ENCODE assay signal across 9 mouse cellular contexts in genomic region chr4:141005983-141006382, GRCm38 (mm10). TPM values are rescaled to one million over a fixed set of nuclear protein-coding genes. Genes with fewer than 3 reads are reported as not detected.
DNase-seq lines count a peak whose midpoint lies in the region; ATAC-seq and TF ChIP-seq lines count a peak whose summit lies in the region.
"Had no signal": no experiment of that assay in that cellular context is flagged by ENCODE, and none has a peak within 500 bp of the region (broad histone marks: within the 10 kb centered on the region; RNA-seq: fewer than 3 reads in every experiment).

No protein-coding gene starts in this region.

- H3K4me2 ChIP-seq in forebrain, embryonic 11.5 days (ENCODE audit: low read depth, low read length, severe bottlenecking), result no peak overlapping the region
- H3K4me2 ChIP-seq in kidney, embryonic 16.5 days (replicated peaks; ENCODE audit: low read depth, low read length), result no peak overlapping the region
- H3K4me2 ChIP-seq: midbrain, embryonic 12.5 days had no signal

- peaks cover 4% of the 10 kb centered on the region; the same call in 1 of the 2 replicates for H3K9me3 ChIP-seq in forebrain, embryonic 10.5 days
- no peaks in the 10 kb centered on the region for H3K9me3 ChIP-seq in forebrain, embryonic 11.5 days (ENCODE audit: control insufficient read depth, low read length)
- H3K9me3 ChIP-seq in kidney, embryonic 16.5 days (ENCODE audit: low read length), result no peaks in the 10 kb centered on the region
- peaks cover 25% of the 10 kb centered on the region for H3K9me3 ChIP-seq in E14TG2a.4 (ENCODE audit: low read length)
- H3K9me3 ChIP-seq: midbrain, embryonic 12.5 days had no signal

- H3K36me3 ChIP-seq in forebrain, embryonic 10.5 days (replicated peaks), result peaks cover 71% of the 10 kb centered on the region
- H3K36me3 ChIP-seq in forebrain, embryonic 11.5 days (ENCODE audit: control insufficient read depth, insufficient read depth, low read length), result peaks cover 8% of the 10 kb centered on the region; the same call in 1 of the 2 replicates
- peaks cover 40% of the 10 kb centered on the region for H3K36me3 ChIP-seq in kidney, embryonic 16.5 days (ENCODE audit: insufficient read depth, low read length)
- H3K36me3 ChIP-seq in E14TG2a.4 (ENCODE audit: insufficient read depth, low read length), result peaks cover 57% of the 10 kb centered on the region

- no peak overlapping the region for H3K4me3 ChIP-seq in forebrain, embryonic 10.5 days
- H3K4me3 ChIP-seq in forebrain, embryonic 11.5 days (ENCODE audit: low read depth, low read length), result no peak overlapping the region
- H3K4me3 ChIP-seq in kidney, embryonic 16.5 days (ENCODE audit: low read length), result no peak overlapping the region
- peak overlapping the region; percentile 58 for H3K4me3 ChIP-seq in E14TG2a.4 (replicated peaks; ENCODE audit: low read length)
- H3K4me3 ChIP-seq: midbrain, embryonic 12.5 days had no signal

- WGBS in forebrain, embryonic 10.5 days, result 78% methylated on average over 13 of the region's 13 CpGs
- WGBS in forebrain, embryonic 11.5 days, result 77% methylated on average over 13 of the region's 13 CpGs
- WGBS in kidney, embryonic 16.5 days, result 82% methylated on average over 11 of the region's 13 CpGs

- H3K27me3 ChIP-seq in forebrain, embryonic 10.5 days (ENCODE audit: poor library complexity, severe bottlenecking), result no peaks in the 10 kb centered on the region
- H3K27me3 ChIP-seq in forebrain, embryonic 11.5 days (ENCODE audit: control insufficient read depth, insufficient read depth, low read length), result no peaks in the 10 kb centered on the region
- H3K27me3 ChIP-seq in kidney, embryonic 16.5 days (ENCODE audit: insufficient read depth, low read length), result no peaks in the 10 kb centered on the region
- peaks cover 3% of the 10 kb centered on the region for H3K27me3 ChIP-seq in E14TG2a.4 (ENCODE audit: insufficient read depth, low read length)
- H3K27me3 ChIP-seq: midbrain, embryonic 12.5 days had no signal

- H3K27ac ChIP-seq in forebrain, embryonic 10.5 days, result 0 out of 2 replicates have a peak overlapping the region, but pooled peaks have one; percentile 15
- no peak overlapping the region for H3K27ac ChIP-seq in forebrain, embryonic 11.5 days (ENCODE audit: low read depth, low read length)
- H3K27ac ChIP-seq in kidney, embryonic 16.5 days (ENCODE audit: low read length), result no peak overlapping the region
- H3K27ac ChIP-seq: midbrain, embryonic 12.5 days had no signal

- H3K9ac ChIP-seq in forebrain, embryonic 11.5 days (ENCODE audit: low read length), result no peak overlapping the region
- H3K9ac ChIP-seq in kidney, embryonic 16.5 days (replicated peaks; ENCODE audit: low read length), result no peak overlapping the region
- H3K9ac ChIP-seq: midbrain, embryonic 12.5 days had no signal

- peak; percentile 72 for TF ChIP-seq CTCF in E14TG2a.4 (conservative IDR thresholded peaks at IDR 0.05; ENCODE audit: low read length)

- ATAC-seq in forebrain, embryonic 11.5 days (replicated peaks; ENCODE audit: low FRiP score), result no peak
- ATAC-seq in kidney, embryonic 16.5 days (ENCODE audit: low FRiP score, low TSS enrichment), result no peak

- DNase-seq in forebrain, embryonic 10.5 days (ENCODE audit: extremely low spot score, low spot score), result no peak
- DNase-seq in forebrain, embryonic 11.5 days (ENCODE audit: low spot score), result no peak
- peak; percentile 20 to 78 for DNase-seq in kidney, postnatal 36 days
- peak; percentile 67 for DNase-seq in cerebellum, adult 9-10 months
- DNase-seq in MN1 (ENCODE audit: low spot score), result no peak
- DNase-seq in thymus, postnatal 0 days (ENCODE audit: low spot score), result no peak

- H3K4me1 ChIP-seq in forebrain, embryonic 10.5 days, result peaks cover 16% of the 10 kb centered on the region
- H3K4me1 ChIP-seq in forebrain, embryonic 11.5 days (replicated peaks; ENCODE audit: control insufficient read depth, insufficient read depth, low read length), result 0 out of 2 replicates have a peak, but pooled peaks cover 2% of the 10 kb centered on the region
- H3K4me1 ChIP-seq in kidney, embryonic 16.5 days (ENCODE audit: insufficient read depth, low read length), result peaks cover 8% of the 10 kb centered on the region
- H3K4me1 ChIP-seq in E14TG2a.4 (replicated peaks; ENCODE audit: low read depth, low read length), result peaks cover 23% of the 10 kb centered on the region

RNA-seq across cellular contexts. Expression of gene Mfap2, which starts 4.2 kb away (rescaled TPM):
- 265 TPM in 2 replicates for polyA plus RNA-seq in forebrain, embryonic 10.5 days (2016; fragmentation: Nextera tagmentation; extraction: Ambion mirVana)
- 263 and 298 TPM in 2 replicates for polyA plus RNA-seq in forebrain, embryonic 11.5 days (2014; fragmentation: Nextera tagmentation; extraction: Ambion mirVana)
- polyA plus RNA-seq in kidney, embryonic 16.5 days (2015; fragmentation: Nextera tagmentation; extraction: Ambion mirVana), result 442 and 470 TPM in 2 replicates
- polyA plus RNA-seq in thymus, postnatal 0 days (2015; fragmentation: Nextera tagmentation; extraction: Ambion mirVana), result 24.4 and 32.8 TPM in 2 replicates

RNA-seq across cellular contexts. Expression of gene Atp13a2, which starts 19.3 kb away (rescaled TPM):
- 39.9 and 40.6 TPM in 2 replicates for polyA plus RNA-seq in forebrain, embryonic 10.5 days (2016; fragmentation: Nextera tagmentation; extraction: Ambion mirVana)
- 51.2 and 54.9 TPM in 2 replicates for polyA plus RNA-seq in forebrain, embryonic 11.5 days (2014; fragmentation: Nextera tagmentation; extraction: Ambion mirVana)
- 48.9 and 50.7 TPM in 2 replicates for polyA plus RNA-seq in kidney, embryonic 16.5 days (2015; fragmentation: Nextera tagmentation; extraction: Ambion mirVana)
- polyA plus RNA-seq in thymus, postnatal 0 days (2015; fragmentation: Nextera tagmentation; extraction: Ambion mirVana), result 39.0 and 41.8 TPM in 2 replicates

RNA-seq across cellular contexts. Expression of gene Sdhb, which starts 45.0 kb away (rescaled TPM):
- 411 and 415 TPM in 2 replicates for polyA plus RNA-seq in forebrain, embryonic 10.5 days (2016; fragmentation: Nextera tagmentation; extraction: Ambion mirVana)
- polyA plus RNA-seq in forebrain, embryonic 11.5 days (2014; fragmentation: Nextera tagmentation; extraction: Ambion mirVana), result 375 and 401 TPM in 2 replicates
- 520 and 550 TPM in 2 replicates for polyA plus RNA-seq in kidney, embryonic 16.5 days (2015; fragmentation: Nextera tagmentation; extraction: Ambion mirVana)
- 434 and 468 TPM in 2 replicates for polyA plus RNA-seq in thymus, postnatal 0 days (2015; fragmentation: Nextera tagmentation; extraction: Ambion mirVana)

RNA-seq across cellular contexts. Expression of gene Crocc, which starts 54.4 kb away (rescaled TPM):
- polyA plus RNA-seq in forebrain, embryonic 10.5 days (2016; fragmentation: Nextera tagmentation; extraction: Ambion mirVana), result 10.0 and 10.9 TPM in 2 replicates
- polyA plus RNA-seq in forebrain, embryonic 11.5 days (2014; fragmentation: Nextera tagmentation; extraction: Ambion mirVana), result 14.3 and 15.3 TPM in 2 replicates
- 10.1 and 11.3 TPM in 2 replicates for polyA plus RNA-seq in kidney, embryonic 16.5 days (2015; fragmentation: Nextera tagmentation; extraction: Ambion mirVana)
- 1.9 and 2.1 TPM in 2 replicates for polyA plus RNA-seq in thymus, postnatal 0 days (2015; fragmentation: Nextera tagmentation; extraction: Ambion mirVana)

Comparison
In these comparisons a context has a peak if more than half of its experiments do, and no peak if none do; other contexts are left out.
1. DNase-seq: peak in kidney, postnatal 36 days (2 of 2) and cerebellum, adult 9-10 months (single experiment); none in forebrain, embryonic 10.5 days (single experiment), forebrain, embryonic 11.5 days (single experiment), MN1 (single experiment) and thymus, postnatal 0 days (single experiment).